Mouse (Mus musculus) monocyte, adult 5-6 weeks (primary cell): ENCODE data around the gene Ttc13. TPM values are rescaled to one million over a fixed set of nuclear protein-coding genes. Genes with fewer than 3 reads are reported as not detected.
A peak's percentile ranks its signal among the peaks of the same experiment; 100 is the strongest.

Experiments used
- ATAC-seq: fragments of 153-309, 156-312 bp; replicated peaks from 2 replicates; pipeline ENCODE4 v1.8.0; 2017; ENCODE audit warnings: mild to moderate bottlenecking; ENCODE audit not compliant: low TSS enrichment, insufficient number of reproducible peaks, severe bottlenecking, poor library complexity, low FRiP score
- total RNA-seq: library from RNA; stranded (forward); fragments of 200-1000, 200-491, 200-594 nt; gene quantifications from 3 replicates; pipeline ENCODE4 v1.2.3, GENCODE M21; 2017

Gene Ttc13
- total RNA-seq, 1 experiment from 2014 or later: 14.5 TPM

GRCm38 (mm10) chr8:124664414-124664813 lies 57.4 kb downstream of the Ttc13 start:
- ATAC-seq: no peak

DNA sequence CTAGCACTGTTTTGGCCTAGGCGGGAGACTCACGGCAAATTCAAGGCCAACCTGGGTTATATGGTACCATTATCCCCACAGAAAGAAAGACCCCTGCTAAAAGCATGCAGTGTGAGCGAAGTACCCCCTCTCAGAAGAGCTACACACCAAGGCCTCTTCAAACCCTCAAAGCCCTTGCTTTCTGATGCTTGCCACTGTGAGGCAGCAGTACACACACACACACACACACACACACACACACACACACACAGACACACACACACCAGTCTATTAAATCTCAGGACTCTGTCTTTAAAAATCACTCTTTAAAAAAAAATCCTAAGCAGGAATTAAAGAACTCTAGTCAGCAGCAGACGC lies 57.9 kb downstream of the Ttc13 start:
- no peak for ATAC-seq

DNA sequence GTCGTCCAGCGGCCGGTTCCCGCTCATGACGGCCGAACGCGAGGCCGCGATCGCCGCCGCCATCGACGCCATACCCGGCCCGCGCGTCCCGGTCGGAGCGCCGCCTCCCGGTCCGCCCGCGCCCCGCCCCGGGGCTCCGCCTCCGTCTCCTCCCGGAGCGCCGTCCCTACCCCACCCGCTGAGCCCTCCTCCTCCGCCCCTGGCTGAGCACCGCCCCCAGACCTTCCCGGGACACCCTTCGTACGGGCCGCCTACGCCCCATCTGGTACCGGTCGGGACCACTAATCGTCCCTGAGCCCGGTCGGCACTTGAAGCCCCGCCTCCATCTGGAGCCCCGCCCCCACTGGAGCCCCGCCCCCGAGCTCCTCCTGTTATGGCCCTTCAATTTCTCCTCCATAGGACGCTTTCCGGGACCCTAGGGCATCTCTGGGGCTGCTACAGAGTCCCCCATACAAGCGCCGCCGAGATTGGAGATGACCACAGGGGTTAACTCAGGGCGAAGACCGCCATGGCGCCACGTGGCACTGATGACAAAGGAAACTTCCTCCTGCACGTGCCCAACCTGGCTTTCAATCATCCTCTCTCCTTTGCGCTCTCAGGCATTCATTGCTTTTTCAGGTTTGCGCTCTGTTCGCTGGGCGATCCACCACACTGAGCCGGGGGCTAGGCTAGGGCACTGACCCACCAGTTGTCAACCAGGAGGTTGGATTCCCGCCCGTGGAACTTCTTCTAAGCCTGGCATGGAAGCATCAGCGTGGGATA lies 58.5 kb downstream of the Ttc13 start, which contains the start of gene 2310022B05Rik:
Gene 2310022B05Rik, minus strand, starts transcription at position 258 of the 762 bp plus-strand sequence.
- peak; percentile 74 for ATAC-seq

GRCm38 (mm10) chr8:124662446-124663111 lies 59.2 kb downstream of the Ttc13 start:
- 0 out of 2 replicates have a peak, but pooled peaks have one; percentile 27 for ATAC-seq

DNA sequence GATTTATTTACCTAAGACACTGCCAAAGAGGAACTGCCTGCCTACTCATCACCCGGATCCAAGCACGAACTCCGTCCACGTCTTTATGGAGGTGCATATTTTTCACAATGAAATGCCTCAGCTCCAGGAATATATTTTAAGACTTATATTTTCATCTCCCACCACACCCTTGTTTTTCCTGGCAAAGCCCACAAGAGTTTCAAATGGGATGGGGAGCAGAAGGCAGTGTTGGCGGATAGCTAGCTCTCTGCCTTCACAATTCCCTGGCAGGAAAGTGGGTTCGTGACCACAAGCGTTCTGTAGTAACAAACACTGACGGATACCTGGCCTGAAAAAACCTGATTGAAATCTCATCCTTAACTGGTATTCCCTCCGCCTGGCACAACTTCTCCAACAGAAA lies 60.0 kb downstream of the Ttc13 start:
- no peak for ATAC-seq

DNA sequence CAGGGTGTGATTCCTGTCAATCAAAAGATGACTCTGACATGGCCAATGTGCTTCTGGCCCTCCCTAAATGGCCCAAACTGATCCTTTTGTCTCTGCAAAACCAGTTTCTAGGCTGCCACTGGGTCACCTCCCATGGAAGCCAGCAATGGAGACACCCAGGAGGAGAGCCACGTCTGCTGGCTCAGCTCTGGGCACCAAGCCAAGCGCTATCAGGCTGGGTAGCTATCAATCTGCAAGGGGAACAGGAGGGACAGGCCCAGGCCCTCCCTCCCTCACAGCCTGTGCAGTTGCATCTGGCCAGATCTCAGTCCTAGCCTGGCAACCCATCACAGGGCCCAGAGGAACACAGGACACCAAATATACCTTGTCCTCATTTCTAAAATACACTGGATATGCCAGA lies 63.4 kb downstream of the Ttc13 start:
- ATAC-seq: no peak

DNA sequence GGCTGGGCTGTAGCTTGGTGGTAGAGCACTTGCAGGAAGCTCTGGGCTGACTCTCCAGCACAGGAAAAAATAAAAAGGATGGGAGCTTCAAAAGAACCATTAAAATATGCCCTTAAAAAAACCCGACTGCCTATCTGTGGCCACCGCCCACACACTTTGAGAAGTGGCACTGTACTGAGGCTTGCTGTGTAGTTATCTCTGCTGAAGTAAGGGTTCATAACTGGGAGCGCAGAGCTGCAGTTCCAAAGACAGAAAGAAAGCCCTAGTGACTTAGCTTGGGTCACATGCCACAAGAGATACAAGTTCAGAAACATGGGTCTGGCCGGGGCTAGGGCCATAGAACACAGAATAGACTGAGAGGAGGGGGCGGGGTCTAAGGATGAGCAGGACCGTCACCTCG lies 63.8 kb downstream of the Ttc13 start:
- no peak for ATAC-seq

GRCm38 (mm10) chr8:124653568-124654475 lies 68.0 kb downstream of the Ttc13 start:
- no peak for ATAC-seq

GRCm38 (mm10) chr8:124652546-124652945 lies 69.2 kb downstream of the Ttc13 start:
- no peak for ATAC-seq

GRCm38 (mm10) chr8:124651776-124652175 lies 70.0 kb downstream of the Ttc13 start:
- no peak for ATAC-seq

GRCm38 (mm10) chr8:124648311-124648710 lies 73.5 kb downstream of the Ttc13 start:
- ATAC-seq: no peak

GRCm38 (mm10) chr8:124643540-124644339 lies 78.0 kb downstream of the Ttc13 start:
- no peak for ATAC-seq

- no peak for ATAC-seq
These were observed 80.2 kb downstream of the Ttc13 start for GRCm38 (mm10) chr8:124641599-124641998.

DNA sequence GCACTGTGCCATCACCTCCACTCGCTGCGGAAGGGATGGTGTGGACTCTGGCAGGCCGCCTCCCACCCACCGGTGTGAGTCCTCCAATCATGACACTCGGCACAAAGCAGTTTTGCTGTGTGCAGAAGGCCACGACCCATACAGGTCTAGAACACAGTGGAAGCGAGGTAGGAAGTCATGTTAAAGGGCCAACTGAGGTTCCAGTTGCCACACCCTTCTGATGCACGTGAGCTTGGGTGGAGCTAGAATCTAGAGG lies 86.6 kb downstream of the Ttc13 start:
- no peak for ATAC-seq

- no peak for ATAC-seq
These were observed 87.2 kb downstream of the Ttc13 start for GRCm38 (mm10) chr8:124634411-124635246.

DNA sequence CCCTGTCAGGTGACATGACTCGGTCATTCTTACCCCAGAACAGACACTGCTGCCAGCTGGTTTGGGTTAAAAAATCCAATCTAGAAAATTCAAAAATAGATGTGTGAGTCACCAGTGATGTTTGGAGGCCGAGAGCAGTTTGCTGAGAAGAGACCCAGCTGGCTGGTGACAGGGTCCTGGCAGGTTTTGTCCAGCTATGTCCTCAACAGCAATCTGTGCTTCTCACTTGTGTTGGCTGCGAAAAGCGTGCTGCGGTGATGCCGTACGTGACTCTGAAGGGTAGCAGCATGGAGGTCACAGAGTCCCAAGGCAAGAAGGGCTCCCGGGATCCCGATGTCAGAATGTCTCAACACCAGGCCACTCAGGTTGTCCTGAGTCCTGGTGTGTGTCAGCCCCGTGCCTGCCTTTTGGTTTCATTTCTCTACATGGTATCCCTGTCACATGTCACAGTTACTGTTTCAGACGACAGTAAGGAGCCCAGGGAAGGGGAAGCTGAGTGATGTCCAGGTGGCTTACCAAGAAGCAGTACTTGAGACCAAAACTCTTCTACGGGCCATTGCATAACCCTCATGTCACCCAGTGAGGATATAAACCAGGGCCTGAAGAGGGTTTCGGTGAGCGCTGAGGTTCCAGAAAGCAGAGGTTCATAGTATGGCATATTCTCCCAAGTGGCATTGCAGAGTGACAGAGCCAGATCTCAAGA lies 88.6 kb downstream of the Ttc13 start:
- ATAC-seq: no peak

DNA sequence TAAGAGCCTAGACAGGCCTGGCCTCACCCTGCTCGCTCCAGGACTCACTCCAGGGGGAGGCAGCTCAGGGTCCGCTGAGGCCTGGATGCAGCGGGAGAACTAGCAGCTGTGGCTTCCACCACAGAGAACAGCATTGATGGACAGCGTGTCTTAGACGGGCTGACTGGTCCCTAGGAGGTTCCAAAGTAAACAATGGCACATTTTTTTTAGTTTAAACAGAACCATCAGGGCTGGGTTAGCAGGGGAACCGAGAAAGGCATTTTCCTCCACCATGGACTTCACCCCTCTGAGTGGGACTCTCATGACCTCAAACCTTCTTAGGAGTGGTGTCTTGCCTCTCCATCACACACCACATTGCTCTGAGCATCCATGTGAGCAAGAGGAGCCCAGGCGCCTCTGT lies 89.8 kb downstream of the Ttc13 start:
- ATAC-seq: no peak
